Mouse (Mus musculus): Measurements from ENCODE around the gene Ttyh2. TPM values are rescaled to one million over a fixed set of nuclear protein-coding genes. Genes with fewer than 3 reads are reported as not detected.
"Not testable (repeated sequence)": the region's sequence is repeated elsewhere in the genome, so short reads cannot be mapped to it uniquely, and the experiment has no call there.

Gene Ttyh2
- total and polyA plus RNA-seq, 3 experiments: 0.38 to 2.9 (median 0.74) TPM

DNA sequence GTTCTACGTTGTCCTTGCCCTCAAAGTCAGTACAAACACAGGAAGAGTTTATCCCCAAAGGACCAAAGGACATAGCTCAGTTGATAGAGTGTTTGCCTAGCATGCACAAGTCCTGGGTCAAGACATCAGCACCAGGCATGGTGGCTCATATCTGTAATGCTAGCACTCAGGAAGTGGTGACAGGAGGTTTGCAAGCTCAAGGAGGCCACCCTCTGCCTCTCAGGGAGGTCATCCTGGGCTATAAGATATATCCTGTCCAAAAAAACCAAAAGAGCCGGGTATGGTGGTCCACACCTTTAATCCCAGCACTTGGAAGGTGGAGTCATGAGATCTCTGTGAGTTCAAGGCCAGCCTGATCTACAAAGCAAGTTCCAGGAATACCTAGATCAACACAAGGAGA, 9.8 kb upstream of the Ttyh2 start:
- H3K27me3 ChIP-seq (ENCODE audit: insufficient read depth, low read length): peaks cover 11% of the 10 kb centered on the region
- no peaks in the 10 kb centered on the region for H3K9me3 ChIP-seq (replicated peaks)
- ATAC-seq (ENCODE audit: extremely low read depth, insufficient number of reproducible peaks, low FRiP score, poor library complexity, severe bottlenecking): no peak
- peaks cover 6% of the 10 kb centered on the region for H3K4me1 ChIP-seq (ENCODE audit: insufficient read depth, low read depth, low read length)
- TF ChIP-seq POLR2AphosphoS5 (IDR thresholded peaks at IDR 0.05; ENCODE audit: insufficient replicate concordance, low read depth, low read length): no peak
- no peak for TF ChIP-seq GATA1 (IDR thresholded peaks at IDR 0.05; ENCODE audit: borderline replicate concordance, low read length)
- no peak for TF ChIP-seq TAL1 (conservative IDR thresholded peaks at IDR 0.05; ENCODE audit: low read depth, low read length)
- TF ChIP-seq CTCF (IDR thresholded peaks at IDR 0.05; ENCODE audit: low read depth, low read length): no peak
- TF ChIP-seq GATA2 (IDR thresholded peaks at IDR 0.05; ENCODE audit: borderline replicate concordance, low read depth, low read length): no peak
- no peak overlapping the region for H3K4me3 ChIP-seq (ENCODE audit: low read depth, low read length)
- DNase-seq (ENCODE audit: low spot score): no peak
- peaks cover 17% of the 10 kb centered on the region for H3K36me3 ChIP-seq (replicated peaks)

DNA sequence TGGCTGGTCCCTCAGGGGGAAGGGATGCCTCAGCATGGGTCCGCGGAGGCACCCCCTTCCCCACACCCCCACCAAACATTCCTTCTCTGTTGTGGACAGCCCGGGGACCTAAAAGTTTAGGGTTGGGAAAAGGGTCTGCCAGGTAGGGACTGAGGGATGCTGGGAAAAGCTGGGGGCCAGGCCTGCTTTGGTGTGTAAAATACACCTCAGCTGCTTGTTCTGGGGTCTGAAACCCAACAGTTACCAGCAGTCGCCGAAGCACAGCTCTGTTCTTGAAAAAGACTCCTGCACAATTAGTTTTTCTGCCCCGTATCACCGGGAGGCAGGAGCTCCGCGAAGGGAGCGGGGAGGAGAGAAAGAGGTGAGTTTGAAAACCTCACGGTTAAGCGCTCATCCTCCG, 8.4 kb upstream of the Ttyh2 start:
- peaks cover 19% of the 10 kb centered on the region for H3K4me1 ChIP-seq (ENCODE audit: insufficient read depth, low read depth, low read length)

DNA sequence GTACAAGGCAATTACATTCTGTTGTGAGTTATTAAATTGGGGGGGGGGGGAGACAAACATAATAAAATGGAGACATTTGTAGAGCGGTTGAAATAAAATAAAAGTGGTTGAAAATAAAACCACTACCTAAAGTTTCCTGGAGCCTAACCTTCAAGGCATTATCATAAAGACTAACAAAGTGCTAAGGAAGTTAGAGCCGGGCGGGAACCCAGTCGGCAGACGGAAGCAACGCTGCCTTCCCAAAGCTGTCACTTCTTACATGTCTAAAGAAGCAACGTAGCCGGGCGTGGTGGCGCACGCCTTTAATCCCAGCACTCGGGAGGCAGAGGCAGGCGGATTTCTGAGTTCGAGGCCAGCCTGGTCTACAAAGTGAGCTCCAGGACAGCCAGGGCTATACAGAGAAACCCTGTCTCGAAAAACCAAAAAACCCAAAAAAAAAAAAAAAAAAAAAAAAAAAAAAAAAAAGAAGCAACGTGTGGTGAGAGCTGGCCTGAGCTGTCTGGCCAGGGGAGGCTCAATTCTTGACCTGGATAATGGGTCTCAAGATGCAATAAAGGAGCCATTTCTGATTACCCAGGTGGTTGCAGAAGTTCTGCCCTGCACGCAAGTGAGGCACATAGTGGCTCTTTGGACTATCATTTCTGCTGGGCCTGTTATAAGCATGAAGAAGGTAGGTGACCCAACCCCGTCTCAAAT, 7.8 kb upstream of the Ttyh2 start:
- H3K4me3 ChIP-seq (ENCODE audit: low read depth, low read length): no peak overlapping the region
- H3K36me3 ChIP-seq (replicated peaks): peaks cover 36% of the 10 kb centered on the region
- DNase-seq (ENCODE audit: low spot score): no peak
- TF ChIP-seq GATA1 (IDR thresholded peaks at IDR 0.05; ENCODE audit: borderline replicate concordance, low read length) (no peak), TAL1 (conservative IDR thresholded peaks at IDR 0.05; ENCODE audit: low read depth, low read length) (no peak), CTCF (IDR thresholded peaks at IDR 0.05; ENCODE audit: low read depth, low read length) (no peak), POLR2AphosphoS5 (IDR thresholded peaks at IDR 0.05; ENCODE audit: insufficient replicate concordance, low read depth, low read length) (no peak)
- H3K27me3 ChIP-seq (ENCODE audit: insufficient read depth, low read length): peaks cover 11% of the 10 kb centered on the region
- H3K4me1 ChIP-seq (ENCODE audit: insufficient read depth, low read depth, low read length): peaks cover 25% of the 10 kb centered on the region
- no peaks in the 10 kb centered on the region for H3K9me3 ChIP-seq (replicated peaks)
- ATAC-seq (ENCODE audit: extremely low read depth, insufficient number of reproducible peaks, low FRiP score, poor library complexity, severe bottlenecking): no peak

More for the DNA sequence above, 8.4 kb upstream of the Ttyh2 start:
- no peak for TF ChIP-seq GATA1 (IDR thresholded peaks at IDR 0.05; ENCODE audit: borderline replicate concordance, low read length)
- no peak for TF ChIP-seq GATA2 (IDR thresholded peaks at IDR 0.05; ENCODE audit: borderline replicate concordance, low read depth, low read length)
- no peak for TF ChIP-seq CTCF (IDR thresholded peaks at IDR 0.05; ENCODE audit: low read depth, low read length)
- TF ChIP-seq TAL1 (conservative IDR thresholded peaks at IDR 0.05; ENCODE audit: low read depth, low read length): no peak
- TF ChIP-seq POLR2AphosphoS5 (IDR thresholded peaks at IDR 0.05; ENCODE audit: insufficient replicate concordance, low read depth, low read length): no peak
- Histone ChIP-seq H3K9me3 (replicated peaks) (no peaks in the 10 kb centered on the region), H3K27me3 (ENCODE audit: insufficient read depth, low read length) (peaks cover 11% of the 10 kb centered on the region), H3K4me3 (ENCODE audit: low read depth, low read length) (no peak overlapping the region), H3K36me3 (replicated peaks) (peaks cover 30% of the 10 kb centered on the region)
- ATAC-seq (ENCODE audit: extremely low read depth, insufficient number of reproducible peaks, low FRiP score, poor library complexity, severe bottlenecking) (no peak), DNase-seq (ENCODE audit: low spot score) (no peak)

DNA sequence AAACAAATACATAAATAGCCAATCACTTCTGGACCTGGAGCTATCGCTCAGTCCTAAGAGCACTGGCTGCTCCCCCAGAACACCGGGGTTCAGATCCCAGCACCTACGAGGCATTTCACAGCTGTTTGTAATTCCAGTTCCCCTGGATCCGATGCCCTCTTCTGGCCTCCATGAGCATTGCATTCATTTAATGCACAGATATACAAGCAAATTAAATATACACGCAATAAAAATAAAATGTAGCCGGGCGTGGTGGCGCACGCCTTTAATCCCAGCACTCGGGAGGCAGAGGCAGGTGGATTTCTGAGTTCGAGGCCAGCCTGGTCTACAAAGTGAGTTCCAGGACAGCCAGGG, 7.3 kb upstream of the Ttyh2 start:
- peaks cover 42% of the 10 kb centered on the region for H3K36me3 ChIP-seq (replicated peaks)
- H3K9me3 ChIP-seq (replicated peaks); ATAC-seq (ENCODE audit: extremely low read depth, insufficient number of reproducible peaks, low FRiP score, poor library complexity, severe bottlenecking); DNase-seq (ENCODE audit: low spot score); H3K4me3 ChIP-seq (ENCODE audit: low read depth, low read length): not testable (repeated sequence)
- H3K27me3 ChIP-seq (ENCODE audit: insufficient read depth, low read length): peaks cover 11% of the 10 kb centered on the region
- TF ChIP-seq CTCF (IDR thresholded peaks at IDR 0.05; ENCODE audit: low read depth, low read length): peak; percentile 25; the same call in 1 of the 2 replicates
- H3K4me1 ChIP-seq (ENCODE audit: insufficient read depth, low read depth, low read length): peaks cover 31% of the 10 kb centered on the region

DNA sequence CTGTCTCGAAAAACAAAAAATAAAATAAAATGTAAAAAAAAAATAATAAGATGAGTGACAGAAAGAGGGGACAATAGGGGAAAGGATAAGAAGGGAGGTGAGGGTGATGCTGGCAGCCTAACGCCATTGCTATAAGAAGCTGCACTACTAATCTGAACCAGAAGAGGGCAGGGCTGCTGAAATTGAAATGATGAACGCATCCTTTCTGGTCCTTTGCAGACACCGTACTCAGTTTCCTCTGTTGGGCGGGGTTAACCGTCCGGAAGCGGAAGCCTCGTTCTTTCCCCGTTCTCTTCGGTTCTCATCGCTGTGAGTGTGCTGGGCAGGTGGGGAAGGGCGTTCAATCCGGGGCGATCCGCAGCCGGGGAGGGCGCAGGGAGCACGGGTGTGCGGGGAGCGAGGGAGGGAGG, 6.9 kb upstream of the Ttyh2 start, which contains the start of gene Rpl38:
Rpl38 (plus strand) TSS at position 224 of the 410 bp plus-strand sequence.
- Histone ChIP-seq H3K9me3 (replicated peaks) (no peaks in the 10 kb centered on the region), H3K4me1 (ENCODE audit: insufficient read depth, low read depth, low read length) (peaks cover 35% of the 10 kb centered on the region), H3K27me3 (ENCODE audit: insufficient read depth, low read length) (peaks cover 11% of the 10 kb centered on the region), H3K36me3 (replicated peaks) (peaks cover 45% of the 10 kb centered on the region), H3K4me3 (ENCODE audit: low read depth, low read length) (peak within 1 kb of the TSS; percentile 94)
- ATAC-seq (ENCODE audit: extremely low read depth, insufficient number of reproducible peaks, low FRiP score, poor library complexity, severe bottlenecking) (peak; percentile 72), DNase-seq (ENCODE audit: low spot score) (peak; percentile 83)
- peak; percentile 61 for TF ChIP-seq CTCF (IDR thresholded peaks at IDR 0.05; ENCODE audit: low read depth, low read length)
- TF ChIP-seq GATA2 (IDR thresholded peaks at IDR 0.05; ENCODE audit: borderline replicate concordance, low read depth, low read length): no peak
- TF ChIP-seq GATA1 (IDR thresholded peaks at IDR 0.05; ENCODE audit: borderline replicate concordance, low read length): no peak
- TF ChIP-seq POLR2AphosphoS5 (IDR thresholded peaks at IDR 0.05; ENCODE audit: insufficient replicate concordance, low read depth, low read length): no peak
- no peak for TF ChIP-seq TAL1 (conservative IDR thresholded peaks at IDR 0.05; ENCODE audit: low read depth, low read length)

DNA sequence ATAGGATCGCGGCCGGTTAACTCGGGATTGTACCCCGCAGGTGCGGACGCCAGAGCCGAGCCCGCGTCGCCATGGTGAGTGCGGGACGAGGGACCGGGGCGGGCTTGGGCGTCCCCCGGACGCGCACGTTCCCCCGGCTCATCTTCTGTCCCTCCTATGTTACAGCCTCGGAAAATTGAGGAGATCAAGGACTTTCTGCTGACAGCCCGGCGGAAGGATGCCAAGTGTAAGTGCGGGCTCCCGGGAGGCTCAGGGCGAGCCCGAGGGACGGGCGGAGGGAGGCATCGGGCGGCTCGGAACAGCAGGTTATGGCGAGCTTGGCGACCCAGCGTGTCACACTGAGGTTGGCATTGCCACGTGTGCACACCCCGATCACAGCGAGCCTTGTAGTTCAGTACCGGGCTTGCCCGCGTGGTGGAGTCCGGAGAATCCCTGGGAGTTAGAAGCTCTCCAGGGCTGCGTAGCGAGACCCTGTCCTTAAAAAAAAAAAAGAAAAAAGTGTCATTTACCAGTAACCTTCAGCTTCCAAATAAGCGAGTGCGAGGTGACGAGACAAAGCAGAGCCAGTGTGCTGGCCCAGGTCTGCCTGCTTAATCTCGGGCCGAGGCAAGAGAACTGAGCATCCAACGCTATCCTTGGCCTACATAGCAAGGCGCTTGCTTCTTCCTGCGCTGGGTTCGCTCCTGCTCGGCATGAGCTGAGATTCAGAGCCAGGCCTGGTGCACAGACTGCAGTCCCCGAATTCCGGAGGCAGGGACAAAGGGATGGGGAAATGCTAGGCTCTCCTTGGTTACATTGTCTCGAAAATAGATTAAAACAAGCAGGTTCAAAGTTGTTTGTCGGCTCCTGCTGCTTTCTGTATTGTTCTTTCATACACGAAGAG, 6.2 kb upstream of the Ttyh2 start:
- H3K27me3 ChIP-seq (ENCODE audit: insufficient read depth, low read length): peaks cover 11% of the 10 kb centered on the region
- ATAC-seq (ENCODE audit: extremely low read depth, insufficient number of reproducible peaks, low FRiP score, poor library complexity, severe bottlenecking) (peak; percentile 31), DNase-seq (ENCODE audit: low spot score) (peak; percentile 64)
- H3K4me1 ChIP-seq (ENCODE audit: insufficient read depth, low read depth, low read length): peaks cover 41% of the 10 kb centered on the region
- peaks cover 52% of the 10 kb centered on the region for H3K36me3 ChIP-seq (replicated peaks)
- H3K9me3 ChIP-seq (replicated peaks): no peaks in the 10 kb centered on the region
- H3K4me3 ChIP-seq (ENCODE audit: low read depth, low read length): peak overlapping the region; percentile 94
- TF ChIP-seq CTCF (IDR thresholded peaks at IDR 0.05; ENCODE audit: low read depth, low read length) (peak; percentile 24; the same call in 1 of the 2 replicates), GATA2 (IDR thresholded peaks at IDR 0.05; ENCODE audit: borderline replicate concordance, low read depth, low read length) (no peak), TAL1 (conservative IDR thresholded peaks at IDR 0.05; ENCODE audit: low read depth, low read length) (no peak), POLR2AphosphoS5 (IDR thresholded peaks at IDR 0.05; ENCODE audit: insufficient replicate concordance, low read depth, low read length) (0 out of 2 replicates have a peak, but pooled peaks have one; percentile 59), GATA1 (IDR thresholded peaks at IDR 0.05; ENCODE audit: borderline replicate concordance, low read length) (no peak)
